Mouse (Mus musculus): ENCODE results near the gene Urah.

DNA sequence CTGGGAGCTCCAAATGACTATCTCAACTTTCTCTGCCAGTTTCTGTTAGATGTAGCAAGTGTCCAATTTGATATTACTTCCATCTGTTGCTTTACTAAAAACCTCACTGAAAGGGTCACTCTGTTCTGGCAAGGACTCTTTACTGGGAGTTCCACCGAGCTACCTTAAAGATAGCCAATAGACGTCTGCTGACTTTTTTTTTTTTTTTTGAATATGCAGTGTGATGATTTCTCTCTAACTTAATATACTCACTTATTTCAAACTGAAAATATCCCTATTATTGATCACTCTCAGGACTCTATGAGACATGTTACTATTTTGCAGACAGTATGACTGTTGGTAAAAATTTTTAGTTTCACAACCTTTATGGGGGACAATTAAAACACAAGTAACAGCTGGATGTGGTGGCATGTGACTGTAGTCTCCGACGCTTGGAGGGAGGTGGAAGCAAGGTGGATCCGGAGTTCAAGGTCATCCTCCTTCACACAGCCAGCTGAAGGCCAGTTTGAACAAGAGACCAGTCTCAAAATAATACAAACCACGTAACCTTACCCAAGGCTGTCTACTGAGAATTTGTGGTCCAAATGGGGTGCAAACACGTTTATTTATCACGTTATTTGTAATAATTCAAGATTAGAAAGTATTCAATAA lies 46.2 kb downstream of the Urah start:
- TF ChIP-seq CTCF (IDR thresholded peaks at IDR 0.05; ENCODE audit: borderline replicate concordance, insufficient read depth, low read length) (no peak), POLR2A (IDR thresholded peaks at IDR 0.05; ENCODE audit: low read depth, low read length) (no peak)
